Mouse (Mus musculus) forebrain, embryonic 10.5 days (tissue): Measurements from ENCODE around the gene Pacsin2. TPM values are rescaled to one million over a fixed set of nuclear protein-coding genes. Genes with fewer than 3 reads are reported as not detected.

Source experiments
- DNase-seq: peaks from one replicate; pipeline ENCODE4 v3.0.0-alpha.2; 2017; ENCODE audit warnings: low spot score; ENCODE audit errors: extremely low spot score
- H3K27ac ChIP-seq: fragments of 300-500 bp; sonication (generic); 2 replicates; pipeline ENCODE4 v1.5.1; 2016; ENCODE audit warnings: mild to moderate bottlenecking
- H3K27me3 ChIP-seq: fragments of 300-500 bp; sonication (generic); 2 replicates; pipeline ENCODE4 v1.6.1; 2016; ENCODE audit warnings: mild to moderate bottlenecking; ENCODE audit not compliant: poor library complexity, severe bottlenecking
- H3K36me3 ChIP-seq: fragments of 300-500 bp; sonication (generic); replicated peaks from 2 replicates; pipeline ENCODE4 v1.6.1; 2016; ENCODE audit warnings: mild to moderate bottlenecking, moderate library complexity
- H3K4me1 ChIP-seq: fragments of 300-500 bp; sonication (generic); 2 replicates; pipeline ENCODE4 v1.6.1; 2016
- H3K4me3 ChIP-seq: fragments of 300-500 bp; sonication (generic); 2 replicates; pipeline ENCODE4 v1.5.1; 2016; ENCODE audit warnings: mild to moderate bottlenecking, moderate library complexity
- H3K9me3 ChIP-seq: fragments of 300-500 bp; sonication (generic); 2 replicates; pipeline ENCODE4 v1.6.1; 2016; ENCODE audit warnings: mild to moderate bottlenecking, moderate library complexity
- WGBS: fragments of 180-500 bp; shearing (Covaris S2); methylation state at CpG from one replicate; pipeline ENCODE4 v1.1.7; 2016; 5-methylcytosine and 5-hydroxymethylcytosine counted together
- polyA plus RNA-seq: library from polyadenylated mRNA; unstranded; fragments of >200 nt; fragmentation: Nextera tagmentation; extraction: Ambion mirVana; gene quantifications from 2 replicates; pipeline ENCODE4 v1.2.1, GENCODE M21; 2016

Gene Pacsin2
- polyA plus RNA-seq, 1 experiment from 2014 or later: 55.4 TPM

GRCm38 (mm10) chr15:83455637-83456036, 8.8 kb downstream of the Pacsin2 start:
- H3K4me1 ChIP-seq: peaks cover 18% of the 10 kb centered on the region
- H3K36me3 ChIP-seq: no peaks in the 10 kb centered on the region; the same call in 1 of the 2 replicates
- no peak overlapping the region for H3K4me3 ChIP-seq
- no peak for DNase-seq
- no peaks in the 10 kb centered on the region for H3K27me3 ChIP-seq
- no peaks in the 10 kb centered on the region for H3K9me3 ChIP-seq
- 91% methylated on average over 5 of the region's 5 CpGs for WGBS
- no peak overlapping the region for H3K27ac ChIP-seq

GRCm38 (mm10) chr15:83455034-83455433, 9.4 kb downstream of the Pacsin2 start:
- peaks cover 18% of the 10 kb centered on the region for H3K4me1 ChIP-seq
- no peak overlapping the region for H3K4me3 ChIP-seq
- WGBS: 82% methylated on average over 3 of the region's 3 CpGs
- no peaks in the 10 kb centered on the region for H3K27me3 ChIP-seq
- no peaks in the 10 kb centered on the region for H3K9me3 ChIP-seq
- DNase-seq: no peak
- H3K36me3 ChIP-seq: peaks cover 2% of the 10 kb centered on the region
- no peak overlapping the region for H3K27ac ChIP-seq

- WGBS: 90% methylated on average over 7 of the region's 7 CpGs
These were observed 10.0 kb downstream of the Pacsin2 start for GRCm38 (mm10) chr15:83454419-83454818.

GRCm38 (mm10) chr15:83453879-83454278, 10.5 kb downstream of the Pacsin2 start:
- no peak for DNase-seq
- Histone ChIP-seq H3K4me1 (peaks cover 19% of the 10 kb centered on the region), H3K27ac (no peak overlapping the region), H3K27me3 (no peaks in the 10 kb centered on the region), H3K9me3 (no peaks in the 10 kb centered on the region), H3K36me3 (peaks cover 2% of the 10 kb centered on the region; the same call in 1 of the 2 replicates), H3K4me3 (no peak overlapping the region)
- 90% methylated on average over 3 of the region's 3 CpGs for WGBS

More at GRCm38 (mm10) chr15:83454419-83454818, 10.0 kb downstream of the Pacsin2 start:
- no peaks in the 10 kb centered on the region for H3K9me3 ChIP-seq
- no peak overlapping the region for H3K27ac ChIP-seq
- peaks cover 2% of the 10 kb centered on the region; the same call in 1 of the 2 replicates for H3K36me3 ChIP-seq
- H3K27me3 ChIP-seq: no peaks in the 10 kb centered on the region
- no peak overlapping the region for H3K4me3 ChIP-seq
- no peak for DNase-seq
- peaks cover 18% of the 10 kb centered on the region for H3K4me1 ChIP-seq

- peaks cover 32% of the 10 kb centered on the region for H3K4me1 ChIP-seq
- peaks cover 2% of the 10 kb centered on the region; the same call in 1 of the 2 replicates for H3K36me3 ChIP-seq
- no peak overlapping the region for H3K4me3 ChIP-seq
- H3K9me3 ChIP-seq: no peaks in the 10 kb centered on the region
- DNase-seq: no peak
- no peak overlapping the region for H3K27ac ChIP-seq
- H3K27me3 ChIP-seq: no peaks in the 10 kb centered on the region
- WGBS: 89% methylated on average over 7 of the region's 7 CpGs
These were observed 12.1 kb downstream of the Pacsin2 start for GRCm38 (mm10) chr15:83452219-83452760.

- peaks cover 37% of the 10 kb centered on the region for H3K4me1 ChIP-seq
- peaks cover 2% of the 10 kb centered on the region; the same call in 1 of the 2 replicates for H3K36me3 ChIP-seq
- H3K4me3 ChIP-seq: no peak overlapping the region
- DNase-seq: no peak
- H3K27ac ChIP-seq: no peak overlapping the region
- H3K27me3 ChIP-seq: no peaks in the 10 kb centered on the region
- H3K9me3 ChIP-seq: no peaks in the 10 kb centered on the region
- 88% methylated on average over 7 of the region's 7 CpGs for WGBS
These were observed 12.7 kb downstream of the Pacsin2 start for GRCm38 (mm10) chr15:83451621-83452210.

GRCm38 (mm10) chr15:83450007-83450406, 14.4 kb downstream of the Pacsin2 start:
- peaks cover 2% of the 10 kb centered on the region; the same call in 1 of the 2 replicates for H3K36me3 ChIP-seq
- 88% methylated on average over 2 of the region's 2 CpGs for WGBS
- H3K27ac ChIP-seq: no peak overlapping the region

GRCm38 (mm10) chr15:83448646-83449045, 15.8 kb downstream of the Pacsin2 start:
- Histone ChIP-seq H3K36me3 (peaks cover 2% of the 10 kb centered on the region; the same call in 1 of the 2 replicates), H3K27ac (no peak overlapping the region), H3K4me1 (peaks cover 54% of the 10 kb centered on the region), H3K27me3 (no peaks in the 10 kb centered on the region), H3K9me3 (no peaks in the 10 kb centered on the region), H3K4me3 (no peak overlapping the region)
- 81% methylated on average over 5 of the region's 5 CpGs for WGBS
- no peak for DNase-seq

More at GRCm38 (mm10) chr15:83450007-83450406, 14.4 kb downstream of the Pacsin2 start:
- Histone ChIP-seq H3K27me3 (no peaks in the 10 kb centered on the region), H3K4me1 (peaks cover 50% of the 10 kb centered on the region), H3K4me3 (no peak overlapping the region), H3K9me3 (no peaks in the 10 kb centered on the region)
- no peak for DNase-seq

- H3K4me3 ChIP-seq: no peak overlapping the region
- no peak overlapping the region for H3K27ac ChIP-seq
- peaks cover 53% of the 10 kb centered on the region for H3K4me1 ChIP-seq
- no peaks in the 10 kb centered on the region for H3K27me3 ChIP-seq
- 82% methylated on average over 10 of the region's 10 CpGs for WGBS
- H3K9me3 ChIP-seq: no peaks in the 10 kb centered on the region
- peaks cover 2% of the 10 kb centered on the region; the same call in 1 of the 2 replicates for H3K36me3 ChIP-seq
- no peak for DNase-seq
These were observed 16.4 kb downstream of the Pacsin2 start for GRCm38 (mm10) chr15:83447791-83448544.

GRCm38 (mm10) chr15:83445908-83446307, 18.5 kb downstream of the Pacsin2 start:
- Histone ChIP-seq H3K27ac (0 out of 2 replicates have a peak overlapping the region, but pooled peaks have one; percentile 4), H3K9me3 (no peaks in the 10 kb centered on the region), H3K4me1 (peaks cover 42% of the 10 kb centered on the region), H3K4me3 (no peak overlapping the region), H3K27me3 (no peaks in the 10 kb centered on the region), H3K36me3 (peaks cover 2% of the 10 kb centered on the region; the same call in 1 of the 2 replicates)
- WGBS: 96% methylated on average over 2 of the region's 2 CpGs
- no peak for DNase-seq

GRCm38 (mm10) chr15:83445383-83445782, 19.0 kb downstream of the Pacsin2 start:
- H3K36me3 ChIP-seq: peaks cover 2% of the 10 kb centered on the region; the same call in 1 of the 2 replicates
- no peaks in the 10 kb centered on the region for H3K27me3 ChIP-seq
- WGBS: 66% methylated on average over 5 of the region's 5 CpGs
- no peak overlapping the region for H3K4me3 ChIP-seq
- H3K9me3 ChIP-seq: no peaks in the 10 kb centered on the region
- peak overlapping the region; percentile 4; the same call in 1 of the 2 replicates for H3K27ac ChIP-seq
- no peak for DNase-seq
- H3K4me1 ChIP-seq: peaks cover 45% of the 10 kb centered on the region

- DNase-seq: no peak
- no peaks in the 10 kb centered on the region for H3K27me3 ChIP-seq
- H3K4me1 ChIP-seq: peaks cover 45% of the 10 kb centered on the region
- no peak overlapping the region for H3K27ac ChIP-seq
- 60% methylated on average over 6 of the region's 6 CpGs for WGBS
- no peaks in the 10 kb centered on the region for H3K36me3 ChIP-seq
- no peaks in the 10 kb centered on the region for H3K9me3 ChIP-seq
- H3K4me3 ChIP-seq: no peak overlapping the region
These were observed 20.0 kb downstream of the Pacsin2 start for GRCm38 (mm10) chr15:83444425-83444824.
